Mouse (Mus musculus): Measurements from ENCODE around the gene Bst2.

Bst2 gene

DNA sequence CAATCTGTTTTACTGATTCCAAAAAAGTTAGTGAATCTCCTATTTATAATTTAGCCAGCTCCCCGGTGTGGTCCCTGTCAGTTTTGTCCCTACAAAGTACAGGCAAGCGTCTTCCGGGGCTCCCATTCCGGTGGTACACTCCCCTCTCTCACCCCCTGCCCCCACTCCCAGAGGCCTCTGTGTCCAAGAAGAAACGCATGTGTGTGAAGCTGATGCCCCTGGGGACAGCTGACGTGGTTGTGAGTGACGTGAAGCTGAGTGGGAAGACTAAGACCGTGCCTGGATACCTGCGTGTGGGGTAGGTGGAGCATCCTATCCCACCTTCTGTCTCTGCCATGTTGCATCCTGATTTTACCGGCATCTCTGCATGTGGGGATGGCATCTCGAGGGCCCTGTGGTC, 7.8 kb upstream of the Bst2 start:
- POLR2A ChIA-PET: interaction anchor here in 1 of 4 experiments (0.6 to 1.2 kb wide), 2 partner anchors 13 to 81 kb away, joined by 3 read pairs; no protein-coding TSS in a partner anchor
- CTCF ChIA-PET: no interaction called here

- CTCF ChIA-PET: interaction anchor here in 2 of 4 experiments (0.5 to 1.6 kb wide), 4 partner anchors 15 to 117 kb away, joined by 4 to 8 read pairs (median 5); partner anchors contain the start of gene Slc27a1 (in 1 of the 2)
- POLR2A ChIA-PET: interaction anchor here in 3 of 4 experiments (1.0 to 3.6 kb wide), 16 partner anchors 9 to 182 kb away, joined by 3 to 27 read pairs (median 6); partner anchors contain the start of genes Colgalt1 (in 2 of the 3), Ccdc194 (in 1 of the 3), Dda1 (in 1 of the 3) and Fcho1 (in 1 of the 3)
Measured at GRCm38 (mm10) chr8:71543755-71544154, 6.5 kb upstream of the Bst2 start.

DNA sequence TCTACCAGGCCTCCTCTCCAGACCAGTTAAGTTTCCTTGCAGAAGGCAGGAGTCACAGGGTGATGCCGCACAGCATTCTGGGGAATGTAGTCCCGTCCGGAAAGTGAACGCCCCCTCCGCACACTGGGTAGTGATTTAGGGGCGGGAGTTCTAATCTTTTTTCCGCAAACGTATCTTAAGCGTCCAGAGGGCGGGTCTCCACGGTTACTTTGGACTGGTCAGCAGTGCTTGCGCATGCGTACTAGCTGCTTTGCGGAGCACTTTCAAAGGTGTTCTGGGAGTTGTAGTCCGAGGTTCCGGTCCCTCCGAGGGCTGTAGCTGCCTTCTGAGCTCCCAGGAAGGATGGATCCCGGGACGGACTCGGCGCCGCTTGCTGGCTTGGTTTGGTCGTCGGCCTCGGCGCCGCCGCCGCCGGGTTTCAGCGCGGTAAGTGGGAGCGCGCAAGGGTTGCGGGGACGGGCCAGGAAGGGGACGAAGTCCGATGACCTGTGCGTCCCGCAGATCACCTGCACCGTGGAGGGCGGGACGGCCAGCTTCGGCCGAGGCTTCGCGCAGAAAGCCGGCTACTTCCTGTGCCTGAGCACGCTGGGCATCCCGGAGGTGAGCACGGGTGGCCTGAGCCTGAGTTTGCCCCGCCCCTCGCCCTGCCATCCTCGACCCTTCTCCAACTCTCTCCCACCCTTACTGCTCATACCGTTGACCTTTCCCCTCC, 5.5 kb upstream of the Bst2 start, which contains the start of gene Mvb12a:
Mvb12a (plus strand) TSS at position 291 of the 712 bp plus-strand sequence.
- POLR2A ChIA-PET: interaction anchor here in 3 of 4 experiments (0.5 to 3.6 kb wide), 42 partner anchors 9 to 594 kb away, joined by 3 to 27 read pairs (median 4); partner anchors contain the start of genes Tmem221 (in 3 of the 3), Colgalt1 (in 2 of the 3), Pgls (in 2 of the 3) and Ccdc194 (in 1 of the 3)
- CTCF ChIA-PET: interaction anchor here (0.5 to 1.6 kb wide), 19 partner anchors 11 to 875 kb away, joined by 3 to 8 read pairs (median 3); partner anchors contain the start of genes Colgalt1 (in 1 of the 4) and Slc27a1 (in 1 of the 4)

DNA sequence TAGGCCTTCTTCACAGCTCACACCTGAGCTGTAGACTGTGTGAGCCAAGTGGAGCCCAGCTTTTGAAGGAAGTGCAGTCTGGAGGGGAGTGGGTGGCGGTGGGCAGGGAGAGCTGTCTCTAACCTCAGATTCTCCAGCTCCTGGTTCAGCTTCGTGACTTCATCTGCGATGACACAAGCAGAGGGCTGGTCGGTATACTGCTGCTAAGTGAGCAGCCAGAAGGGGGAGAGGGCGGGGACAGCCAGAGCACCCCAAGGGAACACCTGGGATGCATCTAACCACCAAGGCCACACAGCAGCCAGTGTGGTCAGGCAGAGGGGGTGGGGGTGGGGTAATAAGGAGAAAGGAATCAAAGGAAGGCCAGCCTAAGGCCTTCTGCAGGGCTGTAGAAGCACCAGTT, 1.6 kb downstream of the Bst2 start:
- POLR2A ChIA-PET: interaction anchor here in 3 of 4 experiments (0.5 to 3.4 kb wide), 13 partner anchors 10 to 132 kb away, joined by 3 to 12 read pairs (median 4); partner anchors contain the start of genes Ccdc194 (in 2 of the 3), Colgalt1 (in 1 of the 3), Slc27a1 (in 1 of the 3) and Tmem221 (in 1 of the 3)
- CTCF ChIA-PET: interaction anchor here (0.5 to 1.2 kb wide), 10 partner anchors 9 to 1534 kb away, joined by 3 to 5 read pairs (median 3); partner anchors contain the start of gene Zfp709 (in 1 of the 4)

DNA sequence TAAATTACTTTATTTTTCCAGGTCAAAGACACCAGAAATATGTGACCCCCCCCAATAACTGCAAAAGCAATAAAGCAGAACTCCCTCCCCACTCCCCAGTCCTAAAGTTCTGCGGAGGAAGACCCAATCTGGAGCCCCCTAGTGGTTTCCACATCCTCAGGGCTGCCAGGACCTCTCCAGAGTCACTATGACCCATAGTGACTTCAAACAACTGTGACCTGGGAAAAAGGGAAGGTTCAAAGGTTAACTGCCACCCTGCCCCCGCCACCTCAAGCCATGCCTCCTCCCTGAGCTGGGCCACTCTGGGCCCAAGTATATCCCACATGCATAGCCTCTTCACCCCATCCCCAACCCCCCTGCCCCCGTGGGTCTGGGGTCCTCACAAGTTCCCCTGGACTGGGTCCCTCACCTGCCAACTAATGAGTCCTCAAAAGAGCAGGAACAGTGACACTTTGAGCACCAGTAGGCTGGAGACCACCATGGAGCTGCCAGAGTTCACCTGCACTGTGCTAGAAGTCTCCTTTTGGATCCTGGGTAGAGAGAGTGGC, 2.9 kb downstream of the Bst2 start:
- ChIA-PET CTCF (interaction anchor here (0.6 to 1.1 kb wide), 7 partner anchors 12 to 995 kb away, joined by 3 to 9 read pairs (median 5); no protein-coding TSS in a partner anchor), POLR2A (interaction anchor here in 2 of 4 experiments (0.6 to 4.6 kb wide), 9 partner anchors 8 to 108 kb away, joined by 3 to 27 read pairs (median 4); partner anchors contain the start of genes Ccdc194 (in 2 of the 2), Mvb12a (in 2 of the 2) and Tmem221 (in 1 of the 2))

- ChIA-PET CTCF (interaction anchor here (0.6 to 2.5 kb wide), 24 partner anchors 8 to 738 kb away, joined by 3 to 16 read pairs (median 4); partner anchors contain the start of genes Slc27a1 (in 1 of the 4) and Tmem221 (in 1 of the 4)), POLR2A (interaction anchor here in 3 of 4 experiments (0.6 to 4.6 kb wide), 51 partner anchors 9 to 833 kb away, joined by 3 to 27 read pairs (median 3); partner anchors contain the start of genes Mvb12a (in 2 of the 3), Pgls (in 2 of the 3), Tmem221 (in 2 of the 3) and Arrdc2 (in 1 of the 3))
Measured at GRCm38 (mm10) chr8:71530735-71531467, 6.4 kb downstream of the Bst2 start.

DNA sequence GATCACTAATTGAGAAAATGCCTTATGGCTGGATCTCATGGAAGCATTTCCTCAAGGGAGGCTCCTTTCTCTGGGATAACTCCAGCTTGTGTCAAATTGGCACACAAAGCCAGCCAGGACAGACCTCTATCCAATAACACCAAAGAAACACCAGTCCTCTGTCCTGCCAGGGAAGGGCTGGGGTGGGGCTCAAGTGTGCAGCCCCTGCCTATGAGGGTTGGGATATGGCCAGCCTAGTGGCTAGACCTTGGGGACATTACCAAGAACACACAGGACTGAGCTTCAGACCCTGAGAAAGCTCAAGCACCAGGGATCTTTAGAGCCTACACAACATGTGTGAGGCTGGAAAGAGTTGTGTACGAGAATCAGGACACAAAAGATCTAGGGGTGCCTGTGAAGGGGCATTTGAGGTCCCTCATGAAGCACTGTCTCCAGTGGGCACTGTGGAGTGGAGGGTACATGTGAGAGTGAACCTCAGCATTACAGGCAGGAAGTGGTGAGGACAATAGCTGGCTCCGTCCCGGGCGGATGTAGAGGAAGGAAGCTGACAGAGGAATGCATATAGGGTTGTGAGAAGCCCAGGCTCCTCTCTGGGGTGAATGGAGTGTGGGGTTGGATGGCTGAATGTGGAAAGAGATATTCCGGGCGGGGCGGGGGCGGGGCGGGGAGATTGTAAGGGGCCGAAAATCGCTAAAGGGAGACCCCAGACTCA, 8.7 kb downstream of the Bst2 start:
- POLR2A ChIA-PET: interaction anchor here in 1 of 4 experiments (1.2 to 1.5 kb wide), 3 partner anchors 9 to 83 kb away, joined by 3 to 7 read pairs (median 4); partner anchors contain the start of gene Bst2

DNA sequence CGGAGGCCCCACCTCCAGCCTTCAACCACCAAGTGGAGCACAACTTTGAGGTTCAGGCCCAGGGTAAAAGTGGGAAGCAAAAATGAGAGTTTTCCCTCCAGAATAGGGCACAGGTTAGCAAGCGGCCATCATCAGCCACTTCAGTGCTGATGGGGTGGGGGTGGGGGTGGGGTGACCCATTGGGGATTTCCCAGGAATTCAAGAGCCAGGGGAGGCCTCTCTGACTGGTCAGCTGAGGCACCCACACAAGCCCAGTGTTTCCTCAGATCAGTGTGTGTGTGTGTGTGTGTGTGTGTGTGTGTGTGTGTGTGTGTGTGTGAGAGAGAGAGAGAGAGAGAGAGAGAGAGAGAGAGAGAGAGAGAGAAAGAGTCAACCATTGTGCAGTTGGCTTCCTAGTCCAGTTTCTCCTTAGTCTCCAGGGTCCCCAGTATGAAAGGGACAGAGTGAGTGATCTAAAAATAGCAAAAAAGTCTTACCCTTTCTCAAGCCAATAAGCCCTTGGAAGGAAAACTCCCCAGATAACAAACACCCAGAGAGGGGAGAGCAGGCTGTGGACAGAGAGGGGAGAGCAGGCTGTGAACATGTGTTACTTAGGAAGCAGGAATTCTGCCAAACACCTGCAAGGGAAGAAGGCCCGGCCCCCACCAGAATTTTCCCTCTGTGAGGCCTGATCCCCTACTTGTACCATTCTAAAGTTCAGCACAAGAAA, 9.9 kb downstream of the Bst2 start:
- ChIA-PET CTCF (interaction anchor here in 1 of 4 experiments (1.0 to 1.2 kb wide), 2 partner anchors 8 to 15 kb away, joined by 3 read pairs; partner anchors contain the start of gene Mvb12a), POLR2A (interaction anchor here in 3 of 4 experiments (0.5 to 3.2 kb wide), 13 partner anchors 16 to 1608 kb away, joined by 3 to 15 read pairs (median 4); partner anchors contain the start of genes Colgalt1 (in 1 of the 3), Mvb12a (in 1 of the 3) and Tmem221 (in 1 of the 3))

More for the DNA sequence above, 8.7 kb downstream of the Bst2 start:
- CTCF ChIA-PET: interaction anchor here in 3 of 4 experiments (0.6 to 0.8 kb wide), 4 partner anchors 10 to 133 kb away, joined by 3 to 4 read pairs (median 3); no protein-coding TSS in a partner anchor

- CTCF ChIA-PET: interaction anchor here in 2 of 4 experiments (0.7 to 1.2 kb wide), 3 partner anchors 8 to 16 kb away, joined by 3 to 8 read pairs (median 3); partner anchors contain the start of gene Mvb12a (in 1 of the 2)
- POLR2A ChIA-PET: interaction anchor here in 3 of 4 experiments (0.6 to 3.2 kb wide), 17 partner anchors 9 to 202 kb away, joined by 3 to 15 read pairs (median 4); partner anchors contain the start of genes Colgalt1 (in 1 of the 3), Mvb12a (in 1 of the 3) and Tmem221 (in 1 of the 3)
Measured at GRCm38 (mm10) chr8:71526272-71526671, 11.0 kb downstream of the Bst2 start.

DNA sequence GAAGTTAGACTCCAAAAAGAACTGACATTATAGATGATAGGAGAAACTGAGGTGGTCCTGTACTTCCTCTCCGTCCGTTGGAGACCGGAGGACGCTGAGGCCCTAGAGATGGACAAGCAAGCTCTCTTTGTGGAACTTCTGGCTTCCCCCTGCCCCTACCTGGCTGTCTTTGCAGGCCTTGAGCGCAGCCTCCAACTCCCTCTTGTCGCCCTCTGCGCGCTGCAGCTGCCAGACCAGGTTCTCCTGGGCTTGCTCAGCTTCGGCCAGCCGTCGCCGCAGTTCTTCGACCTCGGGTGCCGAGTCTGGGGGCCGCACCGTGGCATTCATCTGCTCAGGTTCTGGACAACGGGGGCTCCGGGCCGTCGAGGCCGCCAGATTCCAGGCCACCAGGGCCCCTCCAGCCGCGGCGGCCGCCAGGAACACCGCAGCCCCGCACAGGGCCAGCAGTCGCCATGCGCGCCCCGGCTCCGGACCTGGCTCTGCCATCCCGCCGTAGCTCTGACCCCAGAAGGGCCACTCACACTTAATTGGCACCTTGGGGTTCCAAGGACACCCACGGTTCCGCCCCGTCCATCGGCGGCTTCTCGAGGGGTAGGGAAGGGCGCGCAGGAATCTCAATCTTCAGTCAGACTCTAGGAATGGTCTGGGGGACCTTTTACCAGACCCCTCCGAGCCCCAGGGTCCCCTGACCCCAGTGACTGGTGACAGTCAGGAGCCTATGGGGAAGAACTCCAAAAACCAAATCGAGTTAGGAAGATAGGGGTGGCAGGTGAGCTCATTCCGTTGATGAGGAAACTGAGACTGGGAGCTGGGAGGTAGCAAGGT, 11.8 kb downstream of the Bst2 start, which contains the start of gene Ccdc194:
Ccdc194 (minus strand) TSS at position 486 of the 825 bp plus-strand sequence.
- POLR2A ChIA-PET: interaction anchor here in 3 of 4 experiments (0.5 to 3.2 kb wide), 23 partner anchors 9 to 879 kb away, joined by 3 to 15 read pairs (median 3); partner anchors contain the start of genes Mvb12a (in 2 of the 3), Colgalt1 (in 1 of the 3) and Tmem221 (in 1 of the 3)
- CTCF ChIA-PET: interaction anchor here in 2 of 4 experiments (0.9 to 1.1 kb wide), 2 partner anchors 47 to 61 kb away, joined by 3 to 4 read pairs; partner anchors contain the start of gene Mrpl34 (in 1 of the 2)

GRCm38 (mm10) chr8:71521634-71522033, 15.6 kb downstream of the Bst2 start:
- ChIA-PET CTCF (interaction anchor here (0.5 to 2.9 kb wide), 41 partner anchors 9 to 682 kb away, joined by 3 to 15 read pairs (median 4); partner anchors contain the start of genes Gtpbp3 (in 2 of the 4), Arrdc2 (in 1 of the 4), Bst2 (in 1 of the 4) and Dda1 (in 1 of the 4)), POLR2A (interaction anchor here in 3 of 4 experiments (0.6 to 3.1 kb wide), 15 partner anchors 9 to 155 kb away, joined by 3 to 17 read pairs (median 3); partner anchors contain the start of genes Mrpl34 (in 2 of the 3), Jak3 (in 1 of the 3), Mvb12a (in 1 of the 3) and Plvap (in 1 of the 3))

DNA sequence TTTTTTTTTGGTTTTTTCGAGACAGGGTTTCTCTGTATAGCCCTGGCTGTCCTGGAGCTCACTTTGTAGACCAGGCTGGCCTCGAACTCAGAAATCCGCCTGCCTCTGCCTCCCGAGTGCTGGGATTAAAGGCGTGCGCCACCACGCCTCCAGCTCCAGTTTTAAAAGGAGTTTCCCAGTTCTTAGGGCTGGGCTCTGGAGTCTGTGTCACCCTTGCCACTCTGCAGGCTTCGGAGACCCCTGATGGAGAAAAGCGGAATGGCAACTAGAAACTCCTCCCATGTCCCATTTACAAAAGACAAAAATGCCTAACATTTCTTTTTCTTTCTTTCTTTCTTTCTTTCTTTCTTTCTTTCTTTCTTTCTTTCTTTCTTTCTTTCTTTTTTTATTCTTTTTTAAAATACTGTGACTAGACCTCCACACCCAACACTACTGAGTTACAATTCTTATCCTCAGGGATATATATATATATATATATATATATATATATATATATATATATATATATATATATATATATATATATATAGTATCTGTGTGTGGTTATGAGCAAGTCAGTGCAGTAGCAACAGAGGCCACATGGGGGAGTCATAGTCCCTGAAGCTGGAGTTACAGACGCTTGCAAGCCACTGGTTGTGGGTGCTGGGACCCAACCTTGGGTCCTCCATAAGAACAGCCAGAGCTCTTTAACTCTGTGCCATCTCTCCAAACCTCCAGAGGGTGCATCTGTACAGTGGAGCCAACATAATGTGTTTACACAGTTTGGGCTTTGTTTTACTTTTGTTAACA, 18.0 kb downstream of the Bst2 start:
- ChIA-PET CTCF (interaction anchor here (0.5 to 3.2 kb wide), 94 partner anchors 7 to 994 kb away, joined by 3 to 47 read pairs (median 4); partner anchors contain the start of genes Mrpl34 (in 2 of the 4), Arrdc2 (in 1 of the 4), Bst2 (in 1 of the 4) and Colgalt1 (in 1 of the 4)), POLR2A (interaction anchor here (0.5 to 2.5 kb wide), 27 partner anchors 11 to 1742 kb away, joined by 3 to 14 read pairs (median 4); partner anchors contain the start of genes Abhd8 (in 1 of the 4), Bst2 (in 1 of the 4), Colgalt1 (in 1 of the 4) and Gtpbp3 (in 1 of the 4))

- CTCF ChIA-PET: interaction anchor here in 1 of 4 experiments (2.5 kb wide), 1 partner anchor 52 kb away, joined by 15 read pairs; the partner anchor contains the start of gene Mrpl34
- POLR2A ChIA-PET: interaction anchor here in 1 of 4 experiments (1.2 kb wide), 1 partner anchor 9 kb away, joined by 4 read pairs; no protein-coding TSS in a partner anchor
Measured at GRCm38 (mm10) chr8:71516786-71517185, 20.5 kb downstream of the Bst2 start.

Data from embryonic stem cell, embryonic (primary cell).